Mouse (Mus musculus) kidney, postnatal 10 days (tissue): ENCODE results near the gene Scd2.
"Not testable (repeated sequence)": the region's sequence is repeated elsewhere in the genome, so short reads cannot be mapped to it uniquely, and the experiment has no call there.

Experiments used
- DNase-seq: peaks from one replicate; pipeline ENCODE4 v3.0.0; 2021; ENCODE audit warnings: mixed read lengths

Gene Scd2

DNA sequence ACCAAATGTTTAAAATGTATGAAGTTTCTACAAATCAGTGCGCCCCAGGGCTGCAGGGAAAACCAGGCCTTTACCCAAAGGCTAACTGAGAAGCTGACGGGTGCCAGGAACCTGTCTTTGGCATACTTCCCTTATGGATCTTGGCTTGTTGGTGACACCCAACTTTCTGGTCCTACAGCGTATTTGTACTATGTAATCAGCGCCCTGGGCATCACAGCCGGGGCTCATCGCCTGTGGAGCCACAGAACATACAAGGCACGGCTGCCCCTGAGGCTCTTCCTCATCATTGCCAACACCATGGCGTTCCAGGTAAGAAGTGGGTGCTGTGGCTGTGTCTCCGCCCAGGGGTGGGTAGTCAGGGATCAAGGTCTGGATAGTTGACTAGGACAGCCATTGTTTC is 4.4 kb downstream of the Scd2 start:
- DNase-seq = no peak

DNA sequence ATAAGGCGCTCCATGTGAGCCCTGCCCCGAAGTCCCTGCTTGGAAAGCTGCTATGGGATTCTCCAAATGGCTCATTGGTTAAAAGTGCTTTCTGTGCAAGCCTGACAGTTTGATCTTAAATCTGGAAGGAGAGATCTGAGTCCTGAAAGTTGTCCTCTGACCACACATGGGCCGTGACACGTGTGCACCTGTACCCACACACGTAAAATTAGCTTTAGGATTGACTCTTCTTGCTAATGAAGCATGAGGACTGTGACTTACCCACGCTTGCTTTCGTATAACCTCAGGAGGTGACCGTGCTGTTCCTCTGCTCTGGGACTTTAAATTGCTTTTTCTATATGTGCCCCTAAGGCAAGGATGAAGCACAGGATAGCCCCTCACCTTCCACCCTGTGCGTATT is 5.6 kb downstream of the Scd2 start:
- DNase-seq = no peak

DNA sequence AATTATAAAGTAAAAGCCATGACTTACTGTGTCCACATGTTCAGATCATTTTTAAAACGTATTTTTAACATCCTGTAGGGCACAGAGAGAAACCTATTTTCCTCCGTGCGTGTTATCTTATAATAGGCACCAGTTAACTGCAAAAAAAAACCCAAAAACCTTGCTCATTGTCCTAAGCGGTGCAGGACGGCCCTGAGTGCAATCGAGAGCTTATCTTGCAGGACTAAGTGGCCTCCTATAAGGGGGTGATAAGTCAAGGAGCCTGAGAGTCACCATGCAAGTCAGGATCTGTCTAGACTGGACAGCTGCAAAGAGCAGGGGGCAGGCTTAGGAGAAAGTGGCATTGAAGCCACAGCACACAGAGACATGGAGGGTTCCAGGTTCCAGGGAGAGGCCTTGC is 6.4 kb downstream of the Scd2 start:
- DNase-seq = no peak

DNA sequence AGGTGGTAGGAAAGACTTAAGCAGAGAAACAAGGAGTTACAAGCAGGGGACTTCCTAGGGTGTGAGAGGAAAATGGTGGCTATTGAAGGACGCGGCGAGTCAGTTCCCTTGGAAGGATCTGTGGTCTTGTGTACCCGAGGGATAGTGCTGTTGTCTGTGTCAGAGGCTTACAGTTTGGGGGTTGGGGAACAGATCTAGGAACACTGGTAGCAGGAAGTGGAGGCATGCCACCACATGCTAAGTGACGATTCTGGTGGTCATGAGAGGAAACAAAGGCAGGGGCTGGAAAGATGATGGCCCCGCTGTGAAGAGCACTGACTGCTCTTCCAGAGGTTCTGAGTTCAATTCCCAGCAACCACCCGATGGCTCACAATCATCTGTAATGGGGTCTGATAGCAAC is 7.0 kb downstream of the Scd2 start:
- DNase-seq = no peak

DNA sequence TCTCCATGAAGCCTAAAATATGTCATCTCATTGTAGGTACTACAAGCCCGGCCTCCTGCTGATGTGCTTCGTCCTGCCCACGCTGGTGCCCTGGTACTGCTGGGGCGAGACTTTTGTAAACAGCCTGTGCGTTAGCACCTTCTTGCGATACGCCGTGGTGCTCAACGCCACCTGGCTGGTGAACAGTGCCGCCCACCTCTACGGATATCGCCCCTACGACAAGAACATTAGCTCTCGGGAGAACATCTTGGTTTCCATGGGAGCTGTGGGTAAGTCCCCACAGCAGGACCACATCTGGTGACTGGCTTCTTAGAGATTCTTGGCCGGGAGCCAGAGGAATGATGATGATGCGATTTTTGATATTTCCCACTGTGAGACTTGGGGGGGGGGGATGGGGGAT is 7.7 kb downstream of the Scd2 start:
- peak; percentile 78 for DNase-seq

DNA sequence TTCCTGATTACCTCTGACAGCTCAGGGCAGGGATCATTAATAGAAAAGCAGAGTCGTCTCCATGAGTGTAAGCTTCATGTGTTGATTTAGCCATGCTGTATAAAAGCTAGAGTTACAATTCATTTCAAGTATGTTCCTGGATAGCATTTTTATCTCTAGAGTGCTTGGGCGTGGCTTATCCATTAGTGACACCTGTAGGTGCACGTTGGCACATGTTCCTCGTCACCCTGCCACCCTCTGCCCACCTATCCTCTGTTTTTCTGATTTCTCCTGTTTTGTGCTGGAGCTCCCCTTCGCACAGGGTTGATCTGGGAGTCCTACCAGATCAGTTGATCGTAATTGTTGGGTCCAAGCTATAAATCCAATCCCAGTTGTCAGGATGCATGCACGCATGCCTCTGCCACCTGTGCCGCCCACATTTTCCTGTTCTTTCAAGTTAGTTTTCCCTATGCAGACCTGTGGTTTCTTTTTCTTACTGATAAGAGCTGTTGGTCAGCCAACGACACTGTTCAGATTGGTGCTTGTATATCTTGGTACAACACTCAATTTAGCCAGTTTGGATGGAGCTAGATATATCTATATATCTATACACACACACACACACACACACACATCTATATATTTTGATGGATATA is 8.3 kb downstream of the Scd2 start:
- DNase-seq = no peak

DNA sequence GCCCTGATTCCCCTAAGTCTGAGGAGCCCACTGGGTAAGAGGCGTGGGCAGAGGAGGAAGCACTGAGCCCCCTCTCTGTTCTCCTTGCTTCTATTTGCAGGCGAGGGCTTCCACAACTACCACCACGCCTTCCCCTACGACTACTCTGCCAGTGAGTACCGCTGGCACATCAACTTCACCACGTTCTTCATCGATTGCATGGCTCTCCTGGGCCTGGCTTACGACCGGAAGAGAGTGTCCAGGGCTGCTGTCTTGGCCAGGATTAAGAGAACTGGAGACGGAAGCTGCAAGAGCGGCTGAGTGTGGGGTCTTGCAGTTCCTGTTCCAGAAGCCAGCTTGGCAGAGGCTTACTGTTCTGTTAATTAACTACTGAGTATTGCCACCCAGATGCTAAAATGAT is 9.4 kb downstream of the Scd2 start:
- no peak for DNase-seq

DNA sequence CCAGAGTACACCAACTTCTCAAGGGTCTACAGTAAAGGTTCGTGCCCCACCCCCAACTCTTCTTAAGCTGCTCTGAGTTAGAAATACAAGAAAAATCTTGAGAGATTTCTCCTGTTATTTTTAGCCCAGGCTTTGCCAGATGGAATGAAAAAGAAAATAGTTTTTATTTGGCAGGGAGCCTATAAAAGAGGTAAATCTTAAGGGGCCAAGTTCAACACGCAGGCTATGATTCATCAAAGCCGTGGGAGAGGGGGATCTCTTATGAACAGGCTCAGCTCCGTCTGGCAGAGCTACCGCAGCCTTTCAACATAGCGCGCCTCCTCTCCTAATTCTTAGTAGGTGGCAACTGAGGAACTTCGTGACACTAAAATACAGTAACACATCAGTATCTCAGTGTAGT is 10.0 kb downstream of the Scd2 start:
- no peak for DNase-seq

DNA sequence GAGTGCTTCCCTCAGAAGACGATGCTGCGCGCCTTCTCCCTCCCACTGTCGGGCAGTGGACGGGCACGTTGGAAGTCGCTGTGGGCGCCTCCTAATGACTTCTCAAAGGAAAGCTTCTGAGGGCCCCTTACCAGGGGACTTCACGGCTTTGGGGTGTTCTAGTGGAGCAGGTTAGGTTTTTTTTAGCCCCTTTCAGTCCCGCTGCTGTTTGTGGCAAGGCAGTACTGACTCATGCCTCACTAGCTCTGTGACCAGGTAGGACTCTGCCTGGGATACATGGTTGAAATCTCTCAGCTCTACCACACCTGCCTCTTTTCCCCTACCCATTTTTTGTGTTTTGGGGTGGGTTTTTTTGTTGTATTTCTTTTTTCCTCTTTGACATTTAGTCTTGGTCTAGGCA is 10.9 kb downstream of the Scd2 start:
- DNase-seq = no peak

DNA sequence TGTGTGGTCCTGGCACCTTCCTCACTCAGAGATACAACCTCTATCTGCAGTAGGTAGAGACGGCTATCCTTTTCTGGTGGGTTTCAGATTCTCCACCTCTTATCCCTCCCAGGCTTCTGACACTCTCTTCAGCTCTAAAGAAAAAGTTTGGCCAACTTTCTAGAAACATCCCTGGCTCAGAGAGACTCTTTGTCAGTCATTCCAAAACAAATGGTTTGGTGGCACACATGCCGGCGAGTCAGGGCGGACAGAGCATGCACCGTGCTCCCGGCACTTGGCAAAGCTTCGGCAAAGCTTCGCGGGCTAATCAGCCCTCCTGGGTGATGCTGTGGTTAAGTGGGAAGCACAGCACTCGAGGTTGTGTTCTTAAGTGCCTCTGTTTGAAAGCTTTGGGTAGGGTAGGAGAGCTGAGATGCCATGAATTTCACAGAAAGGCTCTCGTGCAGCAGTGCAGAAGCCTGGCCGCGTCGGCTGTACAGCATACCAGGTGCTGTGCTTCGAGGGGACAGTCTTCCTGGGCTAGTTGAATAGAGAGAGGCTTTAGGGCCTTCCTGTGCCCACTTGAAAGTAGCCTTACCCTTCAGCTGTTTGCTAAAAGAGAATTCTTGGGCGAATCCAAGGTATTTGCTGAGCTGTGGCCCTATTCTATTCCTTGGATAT is 11.5 kb downstream of the Scd2 start:
- no peak for DNase-seq

DNA sequence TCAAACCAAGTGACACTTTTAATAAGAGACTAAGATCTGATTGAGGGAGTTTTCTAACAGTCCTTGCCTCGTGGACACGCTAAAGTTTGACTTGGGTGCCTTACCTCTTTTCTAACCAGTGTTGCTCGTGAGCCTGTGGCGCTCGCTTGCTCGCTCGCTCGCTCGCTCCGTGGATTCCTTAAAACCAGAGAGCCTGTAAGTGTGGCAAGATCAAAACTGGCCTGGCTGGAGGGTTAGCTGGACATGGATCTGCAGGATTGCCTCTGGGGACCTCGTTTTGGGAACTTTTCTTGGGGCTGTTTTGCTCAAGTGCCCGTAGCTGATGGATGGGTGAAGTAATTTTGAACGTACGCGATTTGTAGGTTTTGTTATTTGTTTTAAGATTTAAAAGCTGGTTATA is 12.2 kb downstream of the Scd2 start:
- DNase-seq = no peak

DNA sequence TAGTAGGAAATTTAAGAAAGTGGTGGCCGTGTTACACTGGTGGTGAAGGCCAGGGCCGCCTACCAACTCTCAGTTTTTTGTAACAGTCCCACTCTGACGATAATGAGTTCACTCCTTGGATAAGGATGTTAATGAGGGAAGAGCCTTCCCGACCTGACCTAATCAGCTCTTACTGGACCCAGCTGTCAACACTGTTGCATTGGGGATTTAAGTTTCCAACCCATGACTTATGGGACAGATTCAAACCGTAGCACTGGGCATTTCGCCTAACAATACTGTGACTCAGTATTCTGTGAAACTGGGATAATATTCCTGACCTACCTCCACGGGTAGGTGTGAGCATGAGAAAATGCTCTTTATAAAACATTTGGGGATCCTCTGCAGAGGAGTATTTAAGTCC is 12.7 kb downstream of the Scd2 start:
- DNase-seq = no peak

DNA sequence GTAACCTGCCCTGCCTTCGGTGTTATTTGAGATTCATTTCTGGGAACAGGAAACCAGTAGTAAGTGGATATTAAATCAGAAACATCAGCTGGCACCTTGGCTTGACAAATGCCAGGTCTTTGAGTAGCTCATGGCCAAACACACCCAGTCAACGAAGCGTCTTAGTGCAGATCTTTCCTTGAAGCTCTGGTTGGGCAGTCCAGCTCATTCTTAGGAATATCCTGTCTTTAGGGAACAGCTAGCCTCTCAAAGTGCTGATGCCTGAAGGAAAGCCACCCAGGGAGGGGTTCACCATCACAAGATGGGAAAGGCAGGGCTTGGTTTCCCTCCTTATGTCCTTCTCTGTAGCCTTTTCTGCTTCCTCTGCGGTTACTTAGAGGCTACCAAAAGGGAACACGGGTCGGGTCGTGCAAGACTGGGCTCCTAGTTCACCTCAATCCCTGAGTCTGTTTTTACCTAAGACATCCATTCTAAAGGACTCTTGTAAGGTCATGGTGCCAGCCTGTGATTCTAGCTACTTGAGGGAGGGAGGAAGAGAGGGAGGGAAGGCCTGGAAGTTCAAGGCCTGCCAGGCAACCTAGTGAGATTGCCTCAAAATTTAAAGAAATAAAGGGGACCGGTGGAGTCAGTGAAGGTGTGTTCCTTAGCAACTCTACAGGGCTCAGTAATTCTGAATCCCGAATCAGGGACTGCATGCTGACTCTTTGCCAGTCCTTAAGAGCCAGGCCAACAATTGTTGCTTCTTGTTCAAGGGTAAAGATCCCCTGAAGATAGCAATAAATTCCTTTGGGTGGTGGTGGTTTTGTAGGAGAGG is 13.8 kb downstream of the Scd2 start:
- DNase-seq = no peak

DNA sequence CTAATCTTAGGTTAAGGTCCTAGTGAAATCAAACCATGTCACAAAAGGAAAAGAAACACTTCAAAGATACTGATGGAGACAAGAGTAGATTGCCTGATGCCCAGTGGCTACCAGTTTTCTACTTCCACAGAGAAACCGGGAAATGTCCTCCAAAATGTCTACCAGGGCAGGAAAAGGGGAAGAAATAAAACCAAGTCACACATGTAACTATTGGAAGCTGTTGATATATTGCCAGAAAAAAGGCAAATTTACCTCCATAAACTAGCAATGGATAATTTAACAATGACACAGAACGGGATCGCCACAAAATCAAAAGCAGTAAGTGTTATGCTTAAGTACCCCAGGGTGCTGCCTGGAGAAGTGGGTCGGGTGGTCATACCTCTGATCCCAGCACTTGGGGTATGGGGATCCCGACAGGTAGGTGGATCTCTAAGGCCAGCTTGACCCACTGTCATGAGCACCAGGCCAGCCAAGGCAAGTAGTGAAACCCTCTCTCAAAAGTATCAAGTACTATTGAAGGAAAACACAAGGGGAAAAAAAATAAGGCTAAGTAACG is 14.5 kb downstream of the Scd2 start:
- no peak for DNase-seq

DNA sequence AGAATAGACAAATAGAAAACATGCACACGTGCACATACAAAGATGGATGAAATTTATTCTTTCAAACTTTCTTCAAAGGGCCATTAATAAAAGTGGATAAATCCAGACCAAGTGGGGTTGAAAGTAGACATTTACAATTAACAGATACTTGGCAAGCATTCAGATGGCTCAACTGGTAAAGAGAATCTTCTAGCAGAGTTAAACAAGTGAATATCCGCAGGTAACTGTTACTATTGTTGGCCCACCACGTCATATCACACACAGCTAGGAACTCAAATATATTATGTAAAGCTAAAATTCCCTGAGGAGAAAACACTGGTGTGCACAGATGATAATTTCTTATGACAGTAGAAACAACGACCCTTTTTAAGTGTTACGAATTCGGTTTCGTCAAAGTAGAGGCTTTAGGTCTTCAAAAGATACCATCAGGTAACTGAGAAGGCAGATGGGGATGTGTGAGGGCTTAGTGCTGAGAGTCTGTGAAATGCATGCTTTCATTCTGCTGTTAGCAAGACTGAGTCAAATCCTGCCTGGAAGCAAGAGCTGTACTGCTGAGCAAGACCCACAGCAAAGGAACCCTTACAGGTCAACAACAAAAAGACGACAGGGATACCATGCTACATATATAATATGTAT is 15.3 kb downstream of the Scd2 start:
- DNase-seq = no peak

DNA sequence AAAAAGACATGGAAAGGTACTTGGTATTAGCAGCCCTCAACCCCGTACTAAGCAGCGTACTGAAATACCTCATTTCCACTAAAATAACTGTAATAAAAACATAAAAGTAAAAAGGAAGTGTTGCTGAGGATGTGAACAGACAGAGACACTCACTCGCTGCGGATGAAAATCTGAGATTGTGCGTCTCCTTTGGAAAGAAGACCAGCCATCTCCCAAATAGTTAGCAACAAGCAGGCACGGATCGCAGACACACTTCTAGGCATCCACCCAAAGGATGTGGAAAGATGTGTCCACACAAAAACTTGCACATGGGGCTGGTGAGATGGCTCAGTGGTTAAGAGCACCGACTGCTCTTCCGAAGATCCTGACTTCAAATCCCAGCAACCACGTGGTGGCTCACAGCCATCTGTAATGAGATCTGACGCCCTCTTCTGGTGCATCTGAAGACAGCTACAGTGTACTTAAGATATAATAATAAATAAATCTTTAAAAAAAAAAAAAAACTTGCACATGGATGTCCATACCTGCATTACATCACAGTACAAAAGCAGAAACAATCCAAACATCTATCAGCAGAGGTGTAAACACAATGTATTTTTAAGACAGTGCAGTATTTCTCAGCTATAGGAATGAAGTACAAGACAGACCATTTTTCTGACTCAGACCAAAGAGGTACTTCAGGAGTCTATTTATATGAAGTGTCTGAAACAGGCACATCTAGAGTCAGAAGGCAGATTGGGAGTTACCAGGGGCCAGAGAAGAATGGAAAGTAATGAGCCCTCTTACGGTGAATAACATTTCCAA is 16.1 kb downstream of the Scd2 start:
- no peak for DNase-seq

DNA sequence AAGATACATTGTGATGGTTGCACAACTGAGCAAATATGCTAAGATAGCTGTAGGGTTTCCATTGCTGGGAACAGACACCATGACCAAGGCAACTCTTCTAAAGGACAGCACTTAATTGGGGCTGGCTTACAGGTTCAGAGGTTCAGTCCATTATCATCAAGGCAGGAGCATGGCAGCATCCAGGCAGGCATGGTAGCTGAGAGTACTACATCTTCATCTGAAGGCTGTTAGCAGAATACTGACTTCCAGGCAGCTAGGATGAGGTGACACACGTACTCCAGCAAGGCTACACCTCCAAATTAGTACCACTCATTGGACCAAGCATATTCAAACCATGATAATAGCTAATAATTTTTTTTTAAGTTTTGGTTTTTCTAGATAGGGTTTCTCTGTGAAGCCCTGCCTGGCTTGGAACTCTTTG is 16.7 kb downstream of the Scd2 start:
- DNase-seq = not testable (repeated sequence)

DNA sequence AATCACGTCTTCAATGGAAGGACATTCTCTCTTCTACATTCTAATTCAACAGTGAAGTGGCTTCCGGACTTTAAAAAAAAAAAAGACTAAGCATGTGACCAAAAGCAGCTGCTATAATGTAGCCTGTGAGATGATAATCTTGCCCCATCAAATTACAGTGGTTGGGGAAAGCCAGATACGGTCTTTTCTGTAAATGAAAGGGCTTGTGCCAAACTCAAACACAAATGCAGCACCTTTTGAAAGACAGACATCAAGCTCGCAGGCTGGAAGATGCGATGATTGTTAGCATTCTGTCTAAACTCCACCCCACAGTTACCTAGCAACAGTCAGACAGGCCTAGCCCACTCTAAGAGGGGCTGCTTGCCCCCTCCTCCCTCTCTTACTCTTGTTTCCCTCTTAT is 17.3 kb downstream of the Scd2 start:
- DNase-seq = no peak

DNA sequence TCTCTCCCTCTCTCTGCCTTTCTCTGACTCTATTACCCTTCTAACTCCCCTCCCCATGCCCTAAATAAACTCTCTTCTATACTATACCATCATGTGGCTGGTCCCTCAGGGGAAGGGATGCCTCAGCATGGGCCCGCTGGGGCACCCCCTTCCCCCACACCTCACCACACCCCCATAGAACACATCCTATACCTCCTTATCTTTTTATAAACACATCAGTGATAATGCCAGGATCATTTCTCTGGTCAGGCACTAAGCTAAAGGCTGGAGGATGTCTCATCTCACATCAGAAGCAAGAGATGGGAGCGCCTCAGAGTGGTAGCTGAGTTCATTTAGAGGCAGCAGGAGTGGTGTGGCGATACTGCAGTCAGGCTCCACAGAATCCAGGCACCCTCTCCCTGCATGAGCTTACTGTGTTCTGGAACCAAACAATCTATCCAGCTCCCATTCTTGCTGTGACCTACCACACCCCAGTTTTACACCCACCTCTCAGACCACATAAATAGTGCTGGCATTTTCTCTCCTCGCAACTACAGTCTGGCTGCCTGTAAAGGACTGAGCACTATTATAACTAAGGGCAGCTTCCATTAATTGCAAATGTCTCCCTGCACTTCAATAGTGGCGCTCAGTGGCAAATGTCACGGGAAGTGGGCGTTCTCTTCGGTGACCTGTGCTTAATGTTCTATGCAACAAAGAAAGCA is 18.0 kb downstream of the Scd2 start:
- no peak for DNase-seq

DNA sequence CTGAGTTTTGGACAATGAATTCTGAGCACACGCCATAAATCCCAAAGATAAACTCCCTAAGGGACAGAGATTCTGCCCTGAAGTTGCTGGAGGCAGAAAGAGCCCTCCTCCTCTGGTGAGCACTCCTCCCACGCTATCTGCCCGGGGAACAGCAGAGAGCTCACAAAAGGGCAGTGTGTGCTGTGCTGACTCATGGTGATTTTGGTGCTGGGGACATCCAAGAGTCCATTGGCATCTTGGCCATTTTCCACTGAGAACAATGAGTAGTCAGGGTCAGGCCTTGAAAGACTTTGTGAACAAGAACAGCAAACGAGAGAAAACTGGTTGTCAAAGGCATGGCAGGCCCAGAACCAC is 18.5 kb downstream of the Scd2 start:
- no peak for DNase-seq

DNA sequence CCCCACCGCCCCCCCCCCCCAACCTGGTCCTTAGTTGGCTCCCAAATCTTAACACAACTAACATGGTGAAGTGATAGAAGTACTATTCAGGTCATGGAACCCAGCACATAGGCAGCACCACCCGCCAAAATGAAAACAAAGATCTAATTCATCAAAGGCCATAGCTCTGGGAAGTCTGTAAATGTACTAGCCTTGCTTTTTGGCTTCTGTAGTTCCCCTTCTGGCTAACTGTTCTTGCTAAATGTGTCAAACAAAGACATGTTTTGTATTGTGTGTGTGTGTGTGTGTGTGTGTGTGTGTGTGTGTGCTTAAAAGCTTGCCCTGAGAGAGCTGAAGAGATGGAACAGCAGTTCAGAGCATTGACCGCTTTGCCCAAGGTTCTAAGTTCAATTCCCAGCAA is 19.6 kb downstream of the Scd2 start:
- DNase-seq = no peak

DNA sequence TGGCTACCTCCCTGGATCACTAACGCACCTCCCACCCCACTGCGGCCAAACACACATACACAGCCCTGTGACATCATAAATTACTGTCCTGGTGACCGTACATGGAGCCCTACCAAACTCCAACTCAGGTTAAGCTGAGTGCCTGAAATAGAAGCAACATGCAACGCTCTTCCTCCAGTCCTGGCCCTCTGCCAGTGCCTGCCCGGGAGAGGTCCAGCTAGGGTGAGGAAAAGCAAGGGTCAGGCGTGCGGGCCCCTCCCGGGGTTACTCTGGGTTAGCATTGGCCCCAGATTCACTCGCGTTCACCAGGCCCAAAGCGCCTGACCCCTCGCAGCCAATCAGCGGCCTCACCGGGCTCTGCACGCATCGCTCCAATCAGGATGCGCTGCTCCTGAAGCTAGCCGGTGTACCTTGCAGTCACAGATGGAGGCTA is 20.9 kb downstream of the Scd2 start:
- DNase-seq = peak; percentile 89
